Mouse (Mus musculus): Measurements from ENCODE around the gene Dedd2. TPM values are rescaled to one million over a fixed set of nuclear protein-coding genes. Genes with fewer than 3 reads are reported as not detected.
A peak's percentile ranks its signal among the peaks of the same experiment; 100 is the strongest.

Dedd2 gene
- polyA plus RNA-seq, 1 experiment from 2014 or later, result 9.0 TPM

GRCm38 (mm10) chr7:25156158-25156648 is 64.2 kb downstream of the Dedd2 start:
- ATAC-seq (replicated peaks; ENCODE audit: low FRiP score, low TSS enrichment, low read depth) (no peak), DNase-seq (ENCODE audit: low spot score) (no peak)
- 23% methylated on average over 14 of the region's 14 CpGs for WGBS
- Histone ChIP-seq H3K4me1 (replicated peaks; ENCODE audit: control insufficient read depth, insufficient read depth, low read length) (peaks cover 24% of the 10 kb centered on the region), H3K36me3 (ENCODE audit: control insufficient read depth, insufficient read depth, low read length) (no peaks in the 10 kb centered on the region), H3K4me3 (ENCODE audit: low read depth, low read length) (no peak overlapping the region), H3K9ac (ENCODE audit: low read length) (no peak overlapping the region), H3K27me3 (replicated peaks; ENCODE audit: control insufficient read depth, insufficient read depth, low read length) (no peaks in the 10 kb centered on the region), H3K9me3 (ENCODE audit: control insufficient read depth, low read length) (no peaks in the 10 kb centered on the region), H3K4me2 (ENCODE audit: low read length) (no peak overlapping the region), H3K27ac (ENCODE audit: low read depth) (no peak overlapping the region)

- Histone ChIP-seq H3K9ac (ENCODE audit: low read length) (no peak overlapping the region), H3K27me3 (replicated peaks; ENCODE audit: control insufficient read depth, insufficient read depth, low read length) (no peaks in the 10 kb centered on the region), H3K27ac (ENCODE audit: low read depth) (no peak overlapping the region), H3K36me3 (ENCODE audit: control insufficient read depth, insufficient read depth, low read length) (no peaks in the 10 kb centered on the region), H3K4me2 (ENCODE audit: low read length) (peak overlapping the region; percentile 29), H3K4me3 (ENCODE audit: low read depth, low read length) (no peak overlapping the region), H3K9me3 (ENCODE audit: control insufficient read depth, low read length) (no peaks in the 10 kb centered on the region), H3K4me1 (replicated peaks; ENCODE audit: control insufficient read depth, insufficient read depth, low read length) (peaks cover 30% of the 10 kb centered on the region)
- no peak for DNase-seq (ENCODE audit: low spot score)
- ATAC-seq (replicated peaks; ENCODE audit: low FRiP score, low TSS enrichment, low read depth), result peak; percentile 82
- 7% methylated on average over 17 of the region's 17 CpGs for WGBS
These were observed 64.8 kb downstream of the Dedd2 start for GRCm38 (mm10) chr7:25155469-25156157.

GRCm38 (mm10) chr7:25154648-25155047 is 65.8 kb downstream of the Dedd2 start:
- ATAC-seq (replicated peaks; ENCODE audit: low FRiP score, low TSS enrichment, low read depth), result no peak
- peaks cover 36% of the 10 kb centered on the region for H3K4me1 ChIP-seq (replicated peaks; ENCODE audit: control insufficient read depth, insufficient read depth, low read length)
- H3K36me3 ChIP-seq (ENCODE audit: control insufficient read depth, insufficient read depth, low read length), result no peaks in the 10 kb centered on the region
- H3K9ac ChIP-seq (ENCODE audit: low read length), result no peak overlapping the region
- no peak overlapping the region for H3K4me3 ChIP-seq (ENCODE audit: low read depth, low read length)
- DNase-seq (ENCODE audit: low spot score), result no peak
- no peak overlapping the region for H3K4me2 ChIP-seq (ENCODE audit: low read length)
- 0 out of 2 replicates have a peak, but pooled peaks cover 5% of the 10 kb centered on the region for H3K27me3 ChIP-seq (replicated peaks; ENCODE audit: control insufficient read depth, insufficient read depth, low read length)
- 63% methylated on average over 4 of the region's 4 CpGs for WGBS
- no peak overlapping the region for H3K27ac ChIP-seq (ENCODE audit: low read depth)
- H3K9me3 ChIP-seq (ENCODE audit: control insufficient read depth, low read length), result no peaks in the 10 kb centered on the region

GRCm38 (mm10) chr7:25153841-25154240 is 66.6 kb downstream of the Dedd2 start:
- WGBS, result 38% methylated on average over 7 of the region's 7 CpGs
- H3K27me3 ChIP-seq (replicated peaks; ENCODE audit: control insufficient read depth, insufficient read depth, low read length), result 0 out of 2 replicates have a peak, but pooled peaks cover 6% of the 10 kb centered on the region
- no peak overlapping the region for H3K9ac ChIP-seq (ENCODE audit: low read length)
- H3K4me1 ChIP-seq (replicated peaks; ENCODE audit: control insufficient read depth, insufficient read depth, low read length), result peaks cover 36% of the 10 kb centered on the region
- no peaks in the 10 kb centered on the region for H3K36me3 ChIP-seq (ENCODE audit: control insufficient read depth, insufficient read depth, low read length)
- DNase-seq (ENCODE audit: low spot score) (no peak), ATAC-seq (replicated peaks; ENCODE audit: low FRiP score, low TSS enrichment, low read depth) (no peak)
- H3K9me3 ChIP-seq (ENCODE audit: control insufficient read depth, low read length), result no peaks in the 10 kb centered on the region
- no peak overlapping the region for H3K4me2 ChIP-seq (ENCODE audit: low read length)
- no peak overlapping the region for H3K27ac ChIP-seq (ENCODE audit: low read depth)
- H3K4me3 ChIP-seq (ENCODE audit: low read depth, low read length), result no peak overlapping the region

GRCm38 (mm10) chr7:25151916-25152556 is 68.4 kb downstream of the Dedd2 start:
- H3K27me3 ChIP-seq (replicated peaks; ENCODE audit: control insufficient read depth, insufficient read depth, low read length), result 0 out of 2 replicates have a peak, but pooled peaks cover 6% of the 10 kb centered on the region
- H3K4me3 ChIP-seq (ENCODE audit: low read depth, low read length), result no peak overlapping the region
- no peak overlapping the region for H3K4me2 ChIP-seq (ENCODE audit: low read length)
- peaks cover 36% of the 10 kb centered on the region for H3K4me1 ChIP-seq (replicated peaks; ENCODE audit: control insufficient read depth, insufficient read depth, low read length)
- DNase-seq (ENCODE audit: low spot score) (no peak), ATAC-seq (replicated peaks; ENCODE audit: low FRiP score, low TSS enrichment, low read depth) (no peak)
- H3K36me3 ChIP-seq (ENCODE audit: control insufficient read depth, insufficient read depth, low read length), result no peaks in the 10 kb centered on the region
- 36% methylated on average over 10 of the region's 10 CpGs for WGBS
- H3K9ac ChIP-seq (ENCODE audit: low read length), result no peak overlapping the region
- no peaks in the 10 kb centered on the region for H3K9me3 ChIP-seq (ENCODE audit: control insufficient read depth, low read length)
- H3K27ac ChIP-seq (ENCODE audit: low read depth), result no peak overlapping the region

GRCm38 (mm10) chr7:25151009-25151408 is 69.4 kb downstream of the Dedd2 start:
- 3% methylated on average over 7 of the region's 7 CpGs for WGBS
- ATAC-seq (replicated peaks; ENCODE audit: low FRiP score, low TSS enrichment, low read depth), result no peak
- H3K4me1 ChIP-seq (replicated peaks; ENCODE audit: control insufficient read depth, insufficient read depth, low read length), result peaks cover 36% of the 10 kb centered on the region
- H3K4me3 ChIP-seq (ENCODE audit: low read depth, low read length), result no peak overlapping the region
- H3K4me2 ChIP-seq (ENCODE audit: low read length), result peak overlapping the region; percentile 22
- DNase-seq (ENCODE audit: low spot score), result no peak
- H3K9ac ChIP-seq (ENCODE audit: low read length), result no peak overlapping the region; the same call in 1 of the 2 replicates
- H3K9me3 ChIP-seq (ENCODE audit: control insufficient read depth, low read length), result no peaks in the 10 kb centered on the region
- 0 out of 2 replicates have a peak, but pooled peaks cover 6% of the 10 kb centered on the region for H3K27me3 ChIP-seq (replicated peaks; ENCODE audit: control insufficient read depth, insufficient read depth, low read length)
- 0 out of 2 replicates have a peak overlapping the region, but pooled peaks have one; percentile 1 for H3K27ac ChIP-seq (ENCODE audit: low read depth)
- H3K36me3 ChIP-seq (ENCODE audit: control insufficient read depth, insufficient read depth, low read length), result no peaks in the 10 kb centered on the region

- Histone ChIP-seq H3K4me2 (ENCODE audit: low read length) (peak overlapping the region; percentile 22; the same call in 1 of the 2 replicates), H3K27me3 (replicated peaks; ENCODE audit: control insufficient read depth, insufficient read depth, low read length) (0 out of 2 replicates have a peak, but pooled peaks cover 6% of the 10 kb centered on the region), H3K9me3 (ENCODE audit: control insufficient read depth, low read length) (no peaks in the 10 kb centered on the region), H3K36me3 (ENCODE audit: control insufficient read depth, insufficient read depth, low read length) (no peaks in the 10 kb centered on the region), H3K9ac (ENCODE audit: low read length) (no peak overlapping the region), H3K4me3 (ENCODE audit: low read depth, low read length) (no peak overlapping the region), H3K27ac (ENCODE audit: low read depth) (0 out of 2 replicates have a peak overlapping the region, but pooled peaks have one; percentile 6), H3K4me1 (replicated peaks; ENCODE audit: control insufficient read depth, insufficient read depth, low read length) (peaks cover 31% of the 10 kb centered on the region)
- 0% methylated on average over 7 of the region's 18 CpGs for WGBS
- no peak for DNase-seq (ENCODE audit: low spot score)
- ATAC-seq (replicated peaks; ENCODE audit: low FRiP score, low TSS enrichment, low read depth), result peak; percentile 67
These were observed 70.2 kb downstream of the Dedd2 start for GRCm38 (mm10) chr7:25150151-25150663.
